Mouse (Mus musculus) heart, embryonic 11.5 days (tissue): ENCODE measurements at regions not wholly inside any gene's neighbourhood (a gene's known extent, or its start where the extent isn't known, plus 50 kb on each side); places are given as distances from the start of the nearest gene placed in this dataset.

Source experiments
- ATAC-seq: fragments of 200-750 bp; cut with Nextera tagmentation; replicated peaks from 2 replicates; pipeline ENCODE4 v1.8.0; 2017; ENCODE audit warnings: moderate library complexity; ENCODE audit not compliant: insufficient number of reproducible peaks, low FRiP score, low TSS enrichment
- H3K27ac ChIP-seq: fragments of 300-500 bp; sonication (generic); 2 replicates; pipeline ENCODE4 v1.5.1; 2014; ENCODE audit warnings: mild to moderate bottlenecking, low read depth, low read length
- H3K27me3 ChIP-seq: fragments of 300-500 bp; sonication (generic); 2 replicates; pipeline ENCODE4 v1.6.1; 2014; ENCODE audit warnings: mild to moderate bottlenecking, low read length, mixed read lengths; ENCODE audit not compliant: control insufficient read depth, insufficient read depth
- H3K36me3 ChIP-seq: fragments of 300-500 bp; sonication (generic); 2 replicates; pipeline ENCODE4 v1.6.1; 2014; ENCODE audit warnings: mild to moderate bottlenecking, low read length, moderate library complexity, mixed read lengths; ENCODE audit not compliant: control insufficient read depth, insufficient read depth
- H3K4me1 ChIP-seq: fragments of 300-500 bp; sonication (generic); 2 replicates; pipeline ENCODE4 v1.6.1; 2014; ENCODE audit warnings: low read length; ENCODE audit not compliant: control insufficient read depth, insufficient read depth
- H3K4me2 ChIP-seq: fragments of 300-500 bp; sonication (generic); 2 replicates; pipeline ENCODE4 v1.6.1; 2014; ENCODE audit warnings: mild to moderate bottlenecking, moderate library complexity
- H3K4me3 ChIP-seq: fragments of 300-500 bp; sonication (generic); 2 replicates; pipeline ENCODE4 v1.5.1; 2014; ENCODE audit warnings: low read depth, low read length
- H3K9ac ChIP-seq: fragments of 300-500 bp; sonication (generic); 2 replicates; pipeline ENCODE4 v1.6.1; 2014; ENCODE audit warnings: mild to moderate bottlenecking, low read depth, low read length, moderate library complexity
- H3K9me3 ChIP-seq: fragments of 300-500 bp; sonication (generic); replicated peaks from 2 replicates; pipeline ENCODE4 v1.6.1; 2016; ENCODE audit warnings: low read length; ENCODE audit not compliant: control insufficient read depth
- WGBS: fragments of 180-500 bp; shearing (Covaris S2); extraction: QIAGEN DNeasy Blood & Tissue Kit; methylation state at CpG from one replicate; pipeline ENCODE4 v1.1.7; 2014; ENCODE audit not compliant: insufficient replicate concordance; 5-methylcytosine and 5-hydroxymethylcytosine counted together

- no peaks in the 10 kb centered on the region for H3K27me3 ChIP-seq
- H3K4me2 ChIP-seq = no peak overlapping the region
- H3K4me1 ChIP-seq = peaks cover 5% of the 10 kb centered on the region
- ATAC-seq = no peak
- no peak overlapping the region for H3K9ac ChIP-seq
- H3K36me3 ChIP-seq = no peaks in the 10 kb centered on the region
- 64% methylated on average over 2 of the region's 2 CpGs for WGBS
- no peaks in the 10 kb centered on the region for H3K9me3 ChIP-seq
- no peak overlapping the region for H3K27ac ChIP-seq
- H3K4me3 ChIP-seq = no peak overlapping the region
Measured at GRCm38 (mm10) chr13:107873244-107873667, 171.0 kb upstream of the Smim15 start.

- Histone ChIP-seq H3K9me3 (no peaks in the 10 kb centered on the region), H3K36me3 (no peaks in the 10 kb centered on the region), H3K27ac (no peak overlapping the region), H3K4me3 (no peak overlapping the region), H3K4me2 (no peak overlapping the region), H3K4me1 (peaks cover 5% of the 10 kb centered on the region), H3K27me3 (no peaks in the 10 kb centered on the region), H3K9ac (no peak overlapping the region)
- WGBS = 69% methylated on average over 8 of the region's 8 CpGs
- no peak for ATAC-seq
Measured at GRCm38 (mm10) chr13:107872574-107872973, 171.7 kb upstream of the Smim15 start.

- Histone ChIP-seq H3K4me1 (peaks cover 5% of the 10 kb centered on the region), H3K36me3 (no peaks in the 10 kb centered on the region), H3K4me3 (no peak overlapping the region), H3K4me2 (no peak overlapping the region; the same call in 1 of the 2 replicates), H3K9ac (no peak overlapping the region), H3K27ac (no peak overlapping the region), H3K27me3 (no peaks in the 10 kb centered on the region), H3K9me3 (no peaks in the 10 kb centered on the region)
- 55% methylated on average over 10 of the region's 10 CpGs for WGBS
- ATAC-seq = no peak
Measured at GRCm38 (mm10) chr13:107872137-107872536, 172.1 kb upstream of the Smim15 start.

- ATAC-seq = no peak
- Histone ChIP-seq H3K27ac (no peak overlapping the region), H3K4me2 (no peak overlapping the region), H3K36me3 (no peaks in the 10 kb centered on the region), H3K9me3 (no peaks in the 10 kb centered on the region), H3K4me3 (no peak overlapping the region), H3K4me1 (peaks cover 9% of the 10 kb centered on the region), H3K9ac (no peak overlapping the region), H3K27me3 (no peaks in the 10 kb centered on the region)
- WGBS = 83% methylated on average over 7 of the region's 7 CpGs
Measured at GRCm38 (mm10) chr13:107868906-107869305, 175.3 kb upstream of the Smim15 start.

DNA sequence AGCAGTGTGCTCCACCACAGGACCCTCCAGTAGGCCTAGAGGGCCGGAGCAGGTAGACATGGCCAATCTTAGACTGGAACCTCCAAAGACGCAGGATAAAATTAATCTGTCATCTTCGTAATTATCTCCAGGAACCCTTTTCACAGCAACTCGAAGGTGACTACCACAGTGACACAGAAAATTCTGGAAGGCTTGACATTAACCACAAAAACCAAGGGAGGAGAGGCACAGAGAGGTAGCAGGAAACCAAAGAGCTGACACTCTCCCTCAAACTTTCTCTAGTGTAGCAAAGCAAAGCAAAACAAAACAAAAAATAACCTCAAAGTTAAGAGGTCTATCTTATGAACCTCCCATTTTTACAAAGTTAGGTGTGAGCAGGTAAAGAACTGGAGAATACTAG is 177.4 kb upstream of the Smim15 start:
- H3K36me3 ChIP-seq = no peaks in the 10 kb centered on the region
- no peak overlapping the region for H3K9ac ChIP-seq
- WGBS = 84% methylated on average over 4 of the region's 4 CpGs
- H3K4me3 ChIP-seq = no peak overlapping the region
- no peaks in the 10 kb centered on the region for H3K9me3 ChIP-seq
- no peak overlapping the region for H3K4me2 ChIP-seq
- no peaks in the 10 kb centered on the region for H3K27me3 ChIP-seq
- no peak for ATAC-seq
- H3K27ac ChIP-seq = no peak overlapping the region
- peaks cover 18% of the 10 kb centered on the region for H3K4me1 ChIP-seq

DNA sequence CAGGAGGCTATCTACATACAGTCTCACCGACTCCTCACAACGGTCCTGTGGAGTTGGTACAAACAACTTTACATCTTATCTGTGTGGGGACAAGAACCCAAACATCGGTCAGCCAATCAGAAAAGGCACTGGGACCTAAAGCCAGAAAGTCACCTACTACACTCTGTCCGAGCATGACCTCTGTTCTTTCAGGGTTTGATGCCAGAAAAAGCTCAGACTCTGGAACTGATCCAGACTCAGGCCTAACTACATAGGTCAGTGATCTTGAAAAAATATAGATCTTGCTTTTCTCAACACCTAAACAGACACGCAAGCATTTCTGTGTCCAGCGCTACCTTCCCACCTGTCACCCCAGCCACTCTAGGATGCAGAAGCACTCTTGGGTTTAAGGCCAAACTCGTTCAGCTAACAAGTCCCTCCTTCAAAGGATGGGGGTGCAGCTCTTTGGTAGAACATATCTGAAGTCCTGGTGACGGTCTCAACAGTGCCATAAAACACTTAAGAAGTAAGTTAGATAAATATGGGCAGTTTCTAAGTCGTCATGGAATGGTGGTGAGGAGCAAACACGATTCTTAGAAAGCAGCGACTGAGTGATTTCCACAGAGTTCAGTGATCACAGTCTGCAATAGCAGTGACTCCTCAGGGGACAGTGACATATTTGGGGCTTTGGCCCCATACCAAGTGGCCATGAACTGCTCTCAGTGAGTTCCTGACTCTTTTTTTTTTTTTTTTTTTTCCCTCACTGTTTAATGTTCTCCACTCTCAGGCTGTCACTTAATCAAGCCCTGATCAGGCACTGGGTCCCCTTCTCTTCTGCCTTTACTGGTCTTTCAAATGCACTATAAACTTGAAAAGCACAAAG is 181.2 kb upstream of the Smim15 start:
- Histone ChIP-seq H3K9me3 (no peaks in the 10 kb centered on the region), H3K27me3 (no peaks in the 10 kb centered on the region), H3K27ac (no peak overlapping the region), H3K9ac (no peak overlapping the region), H3K4me3 (no peak overlapping the region), H3K36me3 (no peaks in the 10 kb centered on the region), H3K4me2 (no peak overlapping the region), H3K4me1 (peaks cover 29% of the 10 kb centered on the region)
- WGBS = 51% methylated on average over 11 of the region's 11 CpGs
- no peak for ATAC-seq

DNA sequence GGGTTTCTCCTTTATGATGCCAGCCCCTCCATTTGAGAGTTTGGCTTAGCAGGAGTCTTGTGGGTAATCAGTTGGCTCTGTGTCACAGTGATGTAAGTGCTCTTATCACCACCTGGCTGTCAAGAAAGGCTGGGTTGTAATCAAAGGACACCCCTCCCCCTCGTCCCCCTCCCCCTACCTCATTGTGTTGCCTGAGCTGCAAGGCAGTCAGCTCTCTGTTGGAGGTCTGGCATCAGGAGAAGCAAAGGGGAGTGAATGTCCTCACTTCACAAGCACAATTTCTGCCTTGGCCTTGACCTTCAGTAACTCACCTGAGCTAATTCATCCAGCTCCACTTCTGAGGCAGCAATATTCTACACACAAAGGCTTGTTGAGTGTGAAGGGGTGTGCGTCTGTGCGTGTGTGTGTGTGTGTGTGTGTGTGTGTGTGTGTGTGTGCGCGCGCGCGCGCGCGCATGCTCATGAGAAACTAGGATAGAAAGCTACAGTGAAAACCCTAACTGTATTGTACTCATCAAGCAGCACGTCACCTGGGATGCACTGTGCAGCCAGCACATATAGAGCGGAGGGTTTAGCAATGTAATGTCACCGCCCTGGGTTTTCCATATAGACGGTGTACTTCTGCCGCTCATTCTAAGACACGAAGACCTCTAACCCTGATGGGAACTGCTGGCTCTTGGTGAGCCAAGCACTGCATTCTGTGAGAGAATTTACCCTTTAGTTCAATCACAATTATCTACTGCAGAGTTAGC is 182.7 kb upstream of the Smim15 start:
- ATAC-seq = peak; percentile 59
- WGBS = 58% methylated on average over 17 of the region's 17 CpGs
- H3K9ac ChIP-seq = no peak overlapping the region
- peak overlapping the region; percentile 35; the same call in 1 of the 2 replicates for H3K4me2 ChIP-seq
- H3K27ac ChIP-seq = peak overlapping the region; percentile 35
- H3K4me3 ChIP-seq = no peak overlapping the region
- peaks cover 32% of the 10 kb centered on the region for H3K4me1 ChIP-seq
- no peaks in the 10 kb centered on the region for H3K9me3 ChIP-seq
- no peaks in the 10 kb centered on the region for H3K27me3 ChIP-seq
- H3K36me3 ChIP-seq = no peaks in the 10 kb centered on the region

DNA sequence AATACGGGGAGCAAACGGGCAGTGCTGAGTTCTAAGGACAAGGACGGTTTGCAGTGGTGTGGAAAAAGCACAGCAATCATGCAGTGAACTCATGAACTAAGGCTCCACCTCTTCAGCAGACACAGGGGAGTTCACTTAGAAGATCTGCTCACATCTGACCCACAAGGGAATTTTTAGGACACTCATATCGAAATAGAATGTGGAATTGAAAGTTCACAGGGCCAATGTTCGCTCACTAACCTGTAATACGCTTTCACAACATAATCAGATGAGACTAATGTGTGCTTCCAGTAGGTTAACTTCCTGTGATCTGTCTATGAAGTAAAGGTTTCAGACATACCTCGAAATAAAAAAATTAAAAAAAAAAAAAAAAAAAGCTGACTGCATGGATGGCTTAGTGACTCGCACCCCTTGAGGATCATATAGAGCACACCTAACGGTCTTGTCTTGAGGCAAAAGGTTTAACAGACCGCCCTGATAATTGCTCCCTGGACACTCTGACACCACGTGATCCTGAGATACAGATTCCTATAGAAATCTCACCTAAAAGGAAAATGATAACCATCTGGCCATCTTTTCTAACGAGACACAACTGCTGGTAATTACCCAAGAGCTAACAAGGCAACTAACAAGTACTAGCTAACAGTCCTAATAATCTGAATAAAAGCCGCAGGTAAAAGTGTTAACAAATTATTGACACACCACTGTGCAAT is 187.0 kb upstream of the Smim15 start:
- no peak overlapping the region for H3K4me3 ChIP-seq
- no peaks in the 10 kb centered on the region for H3K27me3 ChIP-seq
- H3K9ac ChIP-seq = no peak overlapping the region
- H3K4me1 ChIP-seq = peaks cover 19% of the 10 kb centered on the region
- ATAC-seq = no peak
- WGBS = 79% methylated on average over 13 of the region's 13 CpGs
- H3K9me3 ChIP-seq = no peaks in the 10 kb centered on the region
- H3K27ac ChIP-seq = no peak overlapping the region
- no peak overlapping the region for H3K4me2 ChIP-seq
- no peaks in the 10 kb centered on the region for H3K36me3 ChIP-seq
